Mouse (Mus musculus) intestine, embryonic 16.5 days (tissue): ENCODE measurements around the gene Dlg4. TPM values are rescaled to one million over a fixed set of nuclear protein-coding genes. Genes with fewer than 3 reads are reported as not detected.

Experiments used
- ATAC-seq: fragments of 200-750 bp; cut with Nextera tagmentation; 2 replicates; pipeline ENCODE4 v1.8.0; 2017; ENCODE audit warnings: moderate TSS enrichment, moderate library complexity
- H3K27ac ChIP-seq: fragments of 300-500 bp; sonication (generic); 2 replicates; pipeline ENCODE4 v1.5.1; 2014; ENCODE audit warnings: mild to moderate bottlenecking, low read length
- H3K27me3 ChIP-seq: fragments of 300-500 bp; sonication (generic); replicated peaks from 2 replicates; pipeline ENCODE4 v1.6.1; 2014; ENCODE audit warnings: low read length, control low read depth, mixed read lengths; ENCODE audit not compliant: control insufficient read depth, insufficient read depth
- H3K36me3 ChIP-seq: fragments of 300-500 bp; sonication (generic); 2 replicates; pipeline ENCODE4 v1.6.1; 2014; ENCODE audit warnings: low read length, control low read depth; ENCODE audit not compliant: control insufficient read depth, insufficient read depth
- H3K4me1 ChIP-seq: fragments of 300-500 bp; sonication (generic); 2 replicates; pipeline ENCODE4 v1.6.1; 2014; ENCODE audit warnings: low read length, control low read depth, mixed read lengths; ENCODE audit not compliant: control insufficient read depth, insufficient read depth
- H3K4me2 ChIP-seq: fragments of 300-500 bp; sonication (generic); 2 replicates; pipeline ENCODE4 v1.6.1; 2014; ENCODE audit warnings: low read depth, low read length, control low read depth
- H3K4me3 ChIP-seq: fragments of 300-500 bp; sonication (generic); 2 replicates; pipeline ENCODE4 v1.5.1; 2014; ENCODE audit warnings: mild to moderate bottlenecking, low read length
- H3K9ac ChIP-seq: fragments of 300-500 bp; sonication (generic); 2 replicates; pipeline ENCODE4 v1.6.1; 2014; ENCODE audit warnings: low read depth, low read length
- H3K9me3 ChIP-seq: fragments of 300-500 bp; sonication (generic); 2 replicates; pipeline ENCODE4 v1.6.1; 2016; ENCODE audit warnings: low read length, control low read depth; ENCODE audit not compliant: control insufficient read depth
- WGBS: fragments of 180-500 bp; shearing (Covaris S2); extraction: QIAGEN DNeasy Blood & Tissue Kit; methylation state at CpG from one replicate; pipeline ENCODE4 v1.1.7; 2014; 5-methylcytosine and 5-hydroxymethylcytosine counted together
- polyA plus RNA-seq: library from polyadenylated mRNA; unstranded; fragments of >200 nt; fragmentation: Nextera tagmentation; extraction: Ambion mirVana; gene quantifications from 2 replicates; pipeline ENCODE4 v1.2.1, GENCODE M21; 2015

Gene Dlg4
- 5.1 and 6.1 TPM in 2 replicates for polyA plus RNA-seq

DNA sequence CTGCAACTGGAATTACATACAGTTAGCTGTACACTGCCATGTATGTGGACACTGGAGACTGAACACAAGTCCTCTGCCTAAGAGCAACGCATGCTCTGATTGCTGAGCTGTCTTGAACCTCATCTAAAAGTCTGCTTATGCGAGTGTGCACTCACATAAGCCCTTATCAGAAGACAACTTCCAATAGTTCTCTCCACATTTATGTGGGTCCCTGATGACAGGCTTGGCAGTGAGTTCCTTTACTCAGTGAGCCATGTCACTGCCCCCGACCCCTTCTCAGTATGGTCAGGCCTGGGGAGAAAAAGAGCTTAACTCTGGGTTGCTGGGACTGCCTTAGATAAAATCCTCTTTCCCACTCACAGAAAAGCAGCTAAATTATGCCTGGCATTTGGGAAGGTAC lies at the start of gene Dlg4:
Dlg4 (plus strand) TSS at position 274 of the 400 bp plus-strand sequence.
- no peak for ATAC-seq
- Histone ChIP-seq H3K9ac (peak within 1 kb of the TSS; percentile 74; the same call in 1 of the 2 replicates), H3K27me3 (no peaks in the 10 kb centered on the region), H3K4me3 (no peak within 1 kb of the TSS), H3K9me3 (no peaks in the 10 kb centered on the region), H3K27ac (peak within 1 kb of the TSS; percentile 49), H3K4me1 (peaks cover 35% of the 10 kb centered on the region), H3K4me2 (peak within 1 kb of the TSS; percentile 70; the same call in 1 of the 2 replicates), H3K36me3 (peaks cover 11% of the 10 kb centered on the region; the same call in 1 of the 2 replicates)
- WGBS: 68% methylated on average over 3 of the region's 3 CpGs

DNA sequence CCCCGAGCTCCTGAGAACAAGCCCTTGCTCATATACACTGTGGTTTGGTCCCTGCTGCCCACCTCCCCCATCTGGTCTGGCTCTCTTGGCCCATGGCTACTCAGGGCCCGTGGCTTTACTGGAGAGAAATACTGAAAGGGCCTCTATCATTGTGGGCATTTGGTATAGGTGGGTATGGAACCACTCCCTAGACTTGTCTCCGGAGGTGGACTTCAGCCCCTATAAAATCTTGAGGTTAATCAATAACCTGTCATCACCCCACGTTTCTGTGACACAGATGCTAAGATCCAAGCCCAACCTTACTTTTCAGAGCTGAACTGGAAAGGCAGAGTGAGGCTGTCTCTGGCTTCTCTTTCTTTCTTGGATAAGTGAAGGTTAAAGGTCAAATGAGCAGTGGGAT lies 47.9 kb upstream of the Dlg4 start:
- Histone ChIP-seq H3K4me2 (peak overlapping the region; percentile 50; the same call in 1 of the 2 replicates), H3K36me3 (0 out of 2 replicates have a peak, but pooled peaks cover 2% of the 10 kb centered on the region), H3K4me3 (peak overlapping the region; percentile 62), H3K27ac (peak overlapping the region; percentile 97), H3K9me3 (no peaks in the 10 kb centered on the region), H3K4me1 (peaks cover 12% of the 10 kb centered on the region), H3K9ac (peak overlapping the region; percentile 58), H3K27me3 (peaks cover 15% of the 10 kb centered on the region)
- ATAC-seq: peak; percentile 66
- 52% methylated on average over 4 of the region's 4 CpGs for WGBS

DNA sequence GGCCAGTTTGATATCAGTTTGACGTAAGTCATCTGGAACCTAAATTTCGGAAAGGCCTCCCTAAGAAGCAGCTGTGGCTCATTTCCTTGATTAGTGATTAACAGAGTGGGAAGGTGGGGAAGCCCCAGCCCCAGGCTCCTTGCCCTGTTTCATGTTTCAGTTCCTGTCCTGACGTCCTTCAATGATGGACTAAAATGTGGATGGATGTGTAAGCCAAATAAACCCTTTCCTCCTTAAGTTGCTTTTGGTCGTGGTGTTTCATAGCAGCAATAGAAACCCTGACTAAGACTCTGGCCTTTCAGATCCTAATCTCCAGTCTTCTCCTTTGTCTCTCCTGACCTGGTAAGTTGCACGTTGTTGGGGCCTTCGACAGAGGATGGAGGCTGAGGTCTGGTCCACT lies 46.5 kb upstream of the Dlg4 start:
- 61% methylated on average over 6 of the region's 6 CpGs for WGBS
- Histone ChIP-seq H3K36me3 (peaks cover 5% of the 10 kb centered on the region; the same call in 1 of the 2 replicates), H3K4me2 (no peak overlapping the region), H3K9ac (no peak overlapping the region; the same call in 1 of the 2 replicates), H3K4me3 (no peak overlapping the region), H3K27me3 (peaks cover 6% of the 10 kb centered on the region), H3K27ac (peak overlapping the region; percentile 97), H3K9me3 (no peaks in the 10 kb centered on the region), H3K4me1 (peaks cover 12% of the 10 kb centered on the region)
- no peak for ATAC-seq

DNA sequence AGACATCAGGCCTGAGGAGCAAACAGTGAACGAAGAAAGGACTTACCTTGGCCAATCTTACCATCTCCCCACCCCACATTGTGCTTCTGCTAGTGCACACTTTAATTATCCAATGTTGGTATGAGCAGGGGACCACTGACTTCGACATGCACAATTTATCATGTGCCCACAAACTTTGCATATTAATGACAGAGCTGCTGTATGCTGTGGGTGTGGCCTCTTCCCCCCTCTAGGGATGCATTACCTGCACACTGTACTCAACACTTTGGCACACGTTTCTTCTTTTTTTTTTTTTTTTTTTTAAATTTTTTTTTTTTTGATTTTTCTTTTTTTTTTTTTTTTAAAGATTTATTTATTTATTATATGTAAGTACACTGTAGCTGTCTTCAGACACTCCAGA lies 46.0 kb upstream of the Dlg4 start:
- peaks cover 5% of the 10 kb centered on the region; the same call in 1 of the 2 replicates for H3K36me3 ChIP-seq
- H3K4me1 ChIP-seq: peaks cover 9% of the 10 kb centered on the region
- peak overlapping the region; percentile 97 for H3K27ac ChIP-seq
- H3K4me2 ChIP-seq: no peak overlapping the region
- no peak for ATAC-seq
- 0 out of 2 replicates have a peak, but pooled peaks cover 3% of the 10 kb centered on the region for H3K27me3 ChIP-seq
- H3K4me3 ChIP-seq: no peak overlapping the region
- H3K9me3 ChIP-seq: no peaks in the 10 kb centered on the region
- 55% methylated on average over 3 of the region's 3 CpGs for WGBS
- H3K9ac ChIP-seq: no peak overlapping the region; the same call in 1 of the 2 replicates

DNA sequence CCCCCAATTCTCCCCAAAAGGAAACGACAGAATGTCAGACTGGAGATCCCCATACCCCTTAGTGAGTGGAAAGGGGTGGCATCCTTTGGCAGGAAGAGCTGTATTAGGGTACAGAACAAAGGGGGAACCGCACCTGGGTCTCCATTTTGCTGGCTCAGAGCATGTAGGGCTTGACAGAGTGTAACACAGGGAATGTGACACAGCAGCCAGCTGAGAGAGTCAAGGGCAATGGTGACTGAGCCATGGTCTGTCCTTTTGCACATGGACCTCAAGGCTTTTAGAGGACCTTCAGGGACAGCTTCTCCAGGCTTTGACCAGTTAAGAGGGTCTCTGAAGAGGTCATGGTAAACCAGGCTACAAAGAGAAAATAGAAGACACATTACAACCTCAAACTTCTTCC lies 41.8 kb upstream of the Dlg4 start:
- H3K27ac ChIP-seq: no peak overlapping the region
- peaks cover 11% of the 10 kb centered on the region for H3K4me1 ChIP-seq
- H3K9me3 ChIP-seq: no peaks in the 10 kb centered on the region
- H3K27me3 ChIP-seq: no peaks in the 10 kb centered on the region
- H3K9ac ChIP-seq: no peak overlapping the region
- H3K4me2 ChIP-seq: no peak overlapping the region
- peaks cover 7% of the 10 kb centered on the region; the same call in 1 of the 2 replicates for H3K36me3 ChIP-seq
- 93% methylated on average over 2 of the region's 2 CpGs for WGBS
- ATAC-seq: no peak
- no peak overlapping the region for H3K4me3 ChIP-seq

DNA sequence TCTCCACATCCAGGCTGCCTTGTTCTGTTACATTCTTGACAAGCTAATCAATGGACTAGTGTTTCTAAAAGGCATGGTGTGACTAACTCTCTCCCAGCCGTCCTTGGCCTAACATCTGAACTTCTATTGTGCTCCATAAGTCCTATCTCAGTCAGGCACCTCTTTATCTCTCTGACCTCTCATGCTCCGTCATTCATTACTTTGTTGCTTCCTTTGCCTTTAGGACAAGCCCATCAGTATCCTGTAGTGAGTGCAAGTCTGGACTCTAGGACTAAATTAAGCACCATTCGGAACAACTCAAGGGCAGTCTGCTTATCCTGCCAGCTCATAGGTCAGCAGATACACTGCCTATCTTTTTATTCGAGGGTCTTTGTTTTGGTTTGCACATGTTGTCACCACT lies 40.5 kb upstream of the Dlg4 start:
- no peaks in the 10 kb centered on the region for H3K27me3 ChIP-seq
- no peak overlapping the region for H3K9ac ChIP-seq
- H3K9me3 ChIP-seq: no peaks in the 10 kb centered on the region
- ATAC-seq: no peak
- peaks cover 7% of the 10 kb centered on the region; the same call in 1 of the 2 replicates for H3K36me3 ChIP-seq
- no peak overlapping the region for H3K27ac ChIP-seq
- no peak overlapping the region for H3K4me3 ChIP-seq
- WGBS: 73% methylated on average over 4 of the region's 4 CpGs
- H3K4me1 ChIP-seq: peaks cover 7% of the 10 kb centered on the region
- H3K4me2 ChIP-seq: no peak overlapping the region

DNA sequence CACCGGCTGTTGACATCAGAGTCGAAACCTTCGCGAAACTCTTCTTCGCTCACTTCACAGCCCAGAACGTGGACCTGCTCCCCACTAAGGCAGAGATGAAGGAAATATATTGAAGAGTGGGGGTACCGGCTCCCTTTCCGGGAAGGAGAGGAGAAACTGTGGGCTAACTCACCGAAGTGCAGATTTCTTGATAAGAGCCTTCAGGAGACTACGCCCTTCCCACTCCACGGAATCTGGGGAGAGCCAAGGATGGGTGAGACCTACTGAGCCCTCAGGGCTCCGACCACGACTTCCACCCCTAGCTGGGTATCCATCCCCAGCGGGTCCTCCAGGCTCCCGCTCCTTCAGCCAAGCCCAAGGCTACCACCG lies 36.9 kb upstream of the Dlg4 start:
- no peaks in the 10 kb centered on the region for H3K27me3 ChIP-seq
- no peaks in the 10 kb centered on the region for H3K9me3 ChIP-seq
- peaks cover 24% of the 10 kb centered on the region for H3K4me1 ChIP-seq
- peak overlapping the region; percentile 81 for H3K9ac ChIP-seq
- H3K27ac ChIP-seq: peak overlapping the region; percentile 100
- peak overlapping the region; percentile 84 for H3K4me2 ChIP-seq
- WGBS: 1% methylated on average over 16 of the region's 16 CpGs
- peak overlapping the region; percentile 100 for H3K4me3 ChIP-seq
- peaks cover 9% of the 10 kb centered on the region for H3K36me3 ChIP-seq
- ATAC-seq: no peak

DNA sequence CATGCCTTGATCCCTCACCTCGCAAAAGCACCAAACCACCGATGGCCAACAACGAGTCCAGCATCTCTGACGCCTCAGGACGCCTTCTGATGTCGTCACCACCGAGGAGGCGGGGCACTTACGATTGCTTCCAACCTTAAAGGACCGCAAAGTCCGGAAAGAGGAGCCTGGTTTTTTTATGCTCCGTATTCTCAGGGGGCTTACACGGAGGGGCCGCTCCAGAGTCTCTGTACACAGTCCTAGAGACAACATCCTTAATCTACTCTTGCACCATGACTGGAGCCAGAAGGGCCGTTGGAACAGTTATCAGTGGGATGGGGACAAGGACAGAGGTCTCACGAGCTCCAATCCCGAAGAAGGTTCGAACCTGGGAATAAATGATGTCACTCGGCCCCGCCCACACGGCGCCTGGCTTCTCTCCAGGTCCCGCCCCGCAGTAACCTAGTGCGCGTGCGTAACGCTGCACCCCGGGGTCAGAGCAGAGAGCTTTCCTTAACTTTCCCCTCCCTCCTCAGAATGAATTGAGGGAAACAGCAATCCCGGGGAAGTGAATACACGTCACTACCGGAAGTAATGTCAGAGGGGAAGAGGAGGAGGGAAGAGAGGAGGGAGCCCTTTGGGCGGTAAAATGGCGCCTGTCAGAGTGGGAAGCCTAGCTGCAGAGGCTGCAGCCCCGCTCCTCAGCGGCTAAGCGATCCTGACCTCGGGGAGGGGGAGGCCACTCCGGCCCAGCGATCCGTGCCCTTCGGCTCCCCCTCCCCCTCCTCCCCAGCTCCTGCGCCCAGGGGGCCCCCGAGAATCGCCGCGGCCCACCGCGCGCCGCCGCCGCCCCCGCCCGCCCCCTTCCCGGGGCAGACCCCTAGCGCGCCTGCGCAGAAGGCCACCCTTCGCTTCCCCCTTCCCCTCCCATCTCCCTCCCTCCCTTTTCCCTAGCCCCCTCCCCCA lies 36.3 kb upstream of the Dlg4 start:
- peak; percentile 95 for ATAC-seq
- H3K4me3 ChIP-seq: peak overlapping the region; percentile 100
- H3K4me2 ChIP-seq: peak overlapping the region; percentile 84
- H3K4me1 ChIP-seq: peaks cover 24% of the 10 kb centered on the region
- peak overlapping the region; percentile 100 for H3K27ac ChIP-seq
- H3K36me3 ChIP-seq: peaks cover 13% of the 10 kb centered on the region
- no peaks in the 10 kb centered on the region for H3K27me3 ChIP-seq
- WGBS: under 1% methylated on average over 51 of the region's 60 CpGs
- peak overlapping the region; percentile 100 for H3K9ac ChIP-seq
- no peaks in the 10 kb centered on the region for H3K9me3 ChIP-seq

DNA sequence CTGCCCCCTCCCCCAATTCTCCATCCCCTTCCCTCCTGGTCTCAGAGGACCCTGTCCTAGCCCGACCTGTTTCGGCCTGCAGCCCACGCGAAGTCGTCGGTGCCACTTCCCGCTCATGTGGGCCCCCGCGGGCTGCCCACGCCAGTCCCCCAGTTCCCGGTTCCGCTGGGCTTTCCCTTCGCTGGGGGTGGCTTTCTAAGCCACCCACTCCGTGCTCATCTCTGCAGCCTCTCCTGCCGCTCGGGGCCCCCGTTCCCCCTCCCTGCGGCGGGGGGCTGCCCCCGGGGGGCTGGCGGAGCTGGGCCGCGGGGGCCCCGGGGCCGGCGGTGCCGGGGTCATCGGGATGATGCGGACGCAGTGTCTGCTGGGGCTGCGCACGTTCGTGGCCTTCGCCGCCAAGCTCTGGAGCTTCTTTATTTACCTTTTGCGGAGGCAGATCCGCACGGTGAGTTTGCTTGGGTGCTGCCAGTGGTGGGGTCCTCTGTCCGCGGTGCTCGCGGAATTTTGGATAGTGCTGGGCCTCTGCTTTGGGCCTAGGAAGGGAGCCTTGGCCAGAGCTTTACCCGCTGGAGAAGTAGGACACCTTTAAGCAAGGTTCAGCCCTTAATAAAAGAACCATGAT lies 35.5 kb upstream of the Dlg4 start, which contains the start of gene Ctdnep1:
Ctdnep1 (plus strand) TSS at position 16 of the 622 bp plus-strand sequence.
- Histone ChIP-seq H3K27ac (peak within 1 kb of the TSS; percentile 100), H3K36me3 (peaks cover 11% of the 10 kb centered on the region; the same call in 1 of the 2 replicates), H3K4me2 (peak within 1 kb of the TSS; percentile 94), H3K4me1 (peaks cover 24% of the 10 kb centered on the region), H3K27me3 (no peaks in the 10 kb centered on the region), H3K4me3 (peak within 1 kb of the TSS; percentile 100), H3K9ac (peak within 1 kb of the TSS; percentile 100), H3K9me3 (no peaks in the 10 kb centered on the region)
- ATAC-seq: no peak; the same call in 1 of the 2 replicates
- under 1% methylated on average over 42 of the region's 43 CpGs for WGBS
